Mouse (Mus musculus): ENCODE measurements around the gene Serpinb11.

DNA sequence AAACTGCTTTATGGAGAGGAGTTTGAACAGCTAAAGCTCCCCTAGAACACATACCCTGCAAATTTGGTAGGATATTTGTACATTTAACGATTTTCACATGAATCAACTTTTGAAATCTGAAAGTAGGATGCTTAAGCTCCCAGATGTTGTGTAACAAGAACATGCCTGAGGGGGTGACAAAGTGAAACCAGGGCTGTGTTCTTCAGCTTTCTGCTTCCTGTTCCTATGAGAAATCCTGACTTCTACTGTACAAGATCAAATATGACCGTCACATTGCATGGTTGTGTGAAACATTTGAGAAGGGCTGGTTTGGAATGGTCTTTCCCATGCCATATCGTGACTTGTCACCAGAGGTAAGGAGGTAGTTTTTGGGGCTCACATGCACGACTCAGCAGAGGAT lies 41.1 kb downstream of the Serpinb11 start:
- TF ChIP-seq CTCF (IDR thresholded peaks at IDR 0.05; ENCODE audit: control insufficient read depth, insufficient read depth, low read length): no peak
- TF ChIP-seq POLR2A (IDR thresholded peaks at IDR 0.05; ENCODE audit: borderline replicate concordance, control insufficient read depth, low read depth, low read length): no peak
